Mouse (Mus musculus): Measurements from ENCODE around the gene Nrxn1. TPM values are rescaled to one million over a fixed set of nuclear protein-coding genes. Genes with fewer than 3 reads are reported as not detected.

Gene Nrxn1
- total and polyA plus RNA-seq, 3 experiments = not detected

- Histone ChIP-seq H3K36me3 (ENCODE audit: control insufficient read depth in 1 of 2, insufficient read depth in 2 of 2, low read length in 2 of 2) (no peaks in the 10 kb centered on the region), H3K4me1 (ENCODE audit: control insufficient read depth in 1 of 2, insufficient read depth in 2 of 2, low read length in 2 of 2) (no peaks in the 10 kb centered on the region), H3K4me3 (ENCODE audit: control insufficient read depth in 1 of 2, insufficient read depth in 1 of 2, low read depth in 2 of 2, low read length in 2 of 2) (no peak overlapping the region), H3K9ac (ENCODE audit: control insufficient read depth, low read depth, low read length, poor library complexity, severe bottlenecking) (no peak overlapping the region), H3K27ac (ENCODE audit: control insufficient read depth, low read depth, low read length) (no peak overlapping the region), H3K27me3 (ENCODE audit: control insufficient read depth in 1 of 2, insufficient read depth in 2 of 2, low read length in 2 of 2) (no peaks in the 10 kb centered on the region), H3K79me2 (ENCODE audit: control insufficient read depth, insufficient read depth, low read length, poor library complexity) (no peaks in the 10 kb centered on the region), H3K9me3 (replicated peaks; ENCODE audit: insufficient read depth, low read length) (no peaks in the 10 kb centered on the region)
- TF ChIP-seq TCF12 (IDR thresholded peaks at IDR 0.05; ENCODE audit: low read depth, low read length) (no peak), CHD2 (IDR thresholded peaks at IDR 0.05; ENCODE audit: low read length) (no peak)
- DNase-seq (ENCODE audit: low read depth, low spot score) = no peak
These were observed 746.0 kb downstream of the Nrxn1 start for GRCm38 (mm10) chr17:90346735-90347475.

GRCm38 (mm10) chr17:90333445-90333844 lies 759.4 kb downstream of the Nrxn1 start:
- H3K9ac ChIP-seq (ENCODE audit: control insufficient read depth, low read depth, low read length, poor library complexity, severe bottlenecking) = no peak overlapping the region
- H3K27ac ChIP-seq (ENCODE audit: control insufficient read depth, low read depth, low read length) = no peak overlapping the region
- H3K4me3 ChIP-seq (ENCODE audit: control insufficient read depth in 1 of 2, insufficient read depth in 1 of 2, low read depth in 2 of 2, low read length in 2 of 2) = no peak overlapping the region
- no peaks in the 10 kb centered on the region for H3K4me1 ChIP-seq (ENCODE audit: control insufficient read depth in 1 of 2, insufficient read depth in 2 of 2, low read length in 2 of 2)
- DNase-seq (ENCODE audit: low read depth, low spot score) = no peak
- TF ChIP-seq ZMIZ1 (IDR thresholded peaks at IDR 0.05; ENCODE audit: low read depth, low read length) (no peak), MYB (IDR thresholded peaks at IDR 0.05; ENCODE audit: low read depth, low read length) (no peak), JUND (IDR thresholded peaks at IDR 0.05; ENCODE audit: low read depth, low read length) (no peak), MAX (IDR thresholded peaks at IDR 0.05; ENCODE audit: low read length) (no peak), E2F4 (IDR thresholded peaks at IDR 0.05; ENCODE audit: borderline replicate concordance, low read depth, low read length) (no peak), USF2 (IDR thresholded peaks at IDR 0.05; ENCODE audit: borderline replicate concordance in 1 of 2, insufficient read depth in 1 of 2, low read depth in 1 of 2, low read length in 2 of 2) (no peak), MYC (IDR thresholded peaks at IDR 0.05; ENCODE audit: low read depth, low read length) (no peak), UBTF (IDR thresholded peaks at IDR 0.05; ENCODE audit: borderline replicate concordance, insufficient read depth, low read depth, low read length) (no peak), POLR2A (IDR thresholded peaks at IDR 0.05; ENCODE audit: control insufficient read depth in 1 of 2, insufficient read depth in 1 of 2, low read depth in 1 of 2, low read length in 2 of 2, poor library complexity in 1 of 2) (no peak), ETS1 (IDR thresholded peaks at IDR 0.05; ENCODE audit: low read depth, low read length) (no peak), TBP (IDR thresholded peaks at IDR 0.05; ENCODE audit: low read depth, low read length) (no peak), SMC3 (IDR thresholded peaks at IDR 0.05; ENCODE audit: low read depth, low read length) (no peak), MXI1 (IDR thresholded peaks at IDR 0.05; ENCODE audit: low read depth, low read length) (no peak), KAT2A (conservative IDR thresholded peaks at IDR 0.05; ENCODE audit: low read depth, low read length) (no peak)
- H3K27me3 ChIP-seq (ENCODE audit: control insufficient read depth in 1 of 2, insufficient read depth in 2 of 2, low read length in 2 of 2) = no peaks in the 10 kb centered on the region
- no peaks in the 10 kb centered on the region for H3K9me3 ChIP-seq (replicated peaks; ENCODE audit: insufficient read depth, low read length)
- H3K79me2 ChIP-seq (ENCODE audit: control insufficient read depth, insufficient read depth, low read length, poor library complexity) = no peaks in the 10 kb centered on the region
- no peaks in the 10 kb centered on the region for H3K36me3 ChIP-seq (ENCODE audit: control insufficient read depth in 1 of 2, insufficient read depth in 2 of 2, low read length in 2 of 2)

Measured in MEL (cell line).